Mouse (Mus musculus): ENCODE measurements at regions not wholly inside any gene's neighbourhood (a gene's known extent, or its start where the extent isn't known, plus 50 kb on each side); places are given as distances from the start of the nearest gene placed in this dataset.

DNA sequence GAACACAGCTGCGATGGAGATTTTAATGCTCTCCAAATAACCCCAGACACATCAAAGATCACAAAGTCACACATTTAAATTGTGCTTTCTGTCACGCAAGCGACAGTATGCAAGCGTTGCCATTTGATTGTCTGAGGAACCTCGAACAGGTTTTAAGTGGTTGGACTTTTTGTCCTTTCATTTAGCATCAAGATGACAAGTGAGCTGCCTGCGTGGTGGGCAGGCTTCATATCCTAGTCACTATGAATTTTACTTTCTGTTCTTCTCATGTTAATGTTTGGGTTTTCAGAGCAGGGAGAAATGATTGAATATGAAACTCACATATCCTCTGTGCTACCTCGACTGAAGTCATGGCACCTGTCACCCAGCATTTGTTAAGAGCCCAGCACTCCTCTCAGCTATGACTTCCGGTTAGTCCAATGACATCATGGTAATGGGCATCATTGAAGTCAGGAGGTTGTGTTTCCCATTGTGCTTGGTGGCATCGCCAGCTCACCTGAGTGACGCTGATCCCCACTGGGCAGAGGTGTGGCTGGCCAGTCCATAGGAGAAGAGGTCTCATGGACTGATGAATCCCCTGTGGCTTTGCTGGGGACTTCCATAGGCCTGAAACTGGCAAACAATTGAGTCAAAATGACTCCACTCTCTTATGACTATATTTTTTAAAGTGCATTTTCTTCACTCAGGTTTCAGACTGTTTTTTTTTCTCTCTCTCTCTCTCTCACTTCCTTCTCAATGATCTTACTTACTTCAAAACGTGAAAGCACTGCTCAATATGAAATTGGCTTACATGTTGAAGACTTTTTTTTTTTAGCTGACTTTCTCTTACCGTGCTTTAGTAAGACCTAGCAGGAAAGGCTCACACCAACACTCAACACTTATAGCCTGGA is 209.1 kb upstream of the Id2 start:
- DNase-seq (ENCODE audit: extremely low spot score in 1 of 2, low spot score in 2 of 2) = no peak
- intact Hi-C loops (cut with DNase I) = no loop called here

DNA sequence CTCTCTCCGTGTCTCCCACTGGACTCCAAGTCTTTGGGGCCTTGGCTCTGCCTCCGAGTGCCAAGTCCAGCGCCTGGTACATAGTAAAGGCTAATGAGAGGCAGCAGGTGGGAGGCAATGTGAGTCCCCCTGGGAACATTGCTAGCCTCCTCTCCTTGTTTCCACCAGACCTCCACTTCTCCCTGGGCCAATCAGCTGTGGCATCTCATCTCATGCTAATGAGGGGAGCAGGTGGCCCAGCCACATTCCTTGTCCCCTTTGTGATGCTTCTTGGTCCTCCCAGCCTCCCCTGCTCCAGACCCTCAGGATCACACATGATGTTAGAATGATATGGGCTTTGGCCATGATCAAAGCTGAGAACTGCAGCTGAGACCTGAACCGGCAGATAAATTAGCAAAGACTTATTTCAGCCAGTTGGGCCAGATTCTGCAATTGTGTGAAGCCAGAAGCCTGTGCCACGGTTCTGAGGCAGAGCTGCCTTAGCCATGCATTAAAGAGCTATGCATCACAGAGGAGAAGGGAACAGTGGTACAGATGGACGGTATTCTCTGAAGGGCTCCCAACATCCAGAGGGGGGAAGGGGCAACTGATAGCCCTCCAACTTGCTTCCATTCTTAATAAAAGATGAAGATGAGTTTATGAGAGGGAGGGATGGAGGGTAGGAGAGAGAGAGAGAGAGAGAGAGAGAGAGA is 208.0 kb upstream of the Id2 start:
- intact Hi-C loops (cut with DNase I) = no loop called here
- no peak for DNase-seq (ENCODE audit: extremely low spot score in 1 of 2, low spot score in 2 of 2)

DNA sequence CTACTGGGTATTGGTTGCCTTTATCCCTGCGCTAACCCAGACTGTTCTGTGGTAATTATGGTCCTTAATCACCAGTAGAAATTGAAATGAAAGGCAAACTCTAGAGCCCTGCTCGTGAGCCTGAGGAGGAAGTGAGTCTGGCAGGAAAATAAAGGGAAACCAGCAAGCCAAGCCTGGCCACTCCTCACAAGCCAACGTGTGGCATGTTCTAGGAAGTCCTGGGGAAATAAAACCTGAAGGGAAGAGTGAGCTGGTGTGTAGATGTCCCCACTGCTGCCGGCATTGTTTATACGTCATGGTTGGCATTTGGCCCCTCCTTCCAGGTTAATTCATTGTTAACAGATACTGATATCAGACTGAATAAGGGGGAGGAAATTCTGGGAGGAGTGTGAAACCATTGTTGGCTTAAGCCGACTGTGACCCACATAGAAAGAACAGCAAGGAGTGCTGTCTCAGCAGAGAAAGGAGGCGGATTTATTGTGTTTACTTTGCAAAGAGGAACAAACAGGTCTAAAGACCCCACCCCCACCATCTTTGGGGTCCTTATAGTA is 206.6 kb upstream of the Id2 start:
- no peak for DNase-seq (ENCODE audit: extremely low spot score in 1 of 2, low spot score in 2 of 2)
- intact Hi-C loops (cut with DNase I) = no loop called here

DNA sequence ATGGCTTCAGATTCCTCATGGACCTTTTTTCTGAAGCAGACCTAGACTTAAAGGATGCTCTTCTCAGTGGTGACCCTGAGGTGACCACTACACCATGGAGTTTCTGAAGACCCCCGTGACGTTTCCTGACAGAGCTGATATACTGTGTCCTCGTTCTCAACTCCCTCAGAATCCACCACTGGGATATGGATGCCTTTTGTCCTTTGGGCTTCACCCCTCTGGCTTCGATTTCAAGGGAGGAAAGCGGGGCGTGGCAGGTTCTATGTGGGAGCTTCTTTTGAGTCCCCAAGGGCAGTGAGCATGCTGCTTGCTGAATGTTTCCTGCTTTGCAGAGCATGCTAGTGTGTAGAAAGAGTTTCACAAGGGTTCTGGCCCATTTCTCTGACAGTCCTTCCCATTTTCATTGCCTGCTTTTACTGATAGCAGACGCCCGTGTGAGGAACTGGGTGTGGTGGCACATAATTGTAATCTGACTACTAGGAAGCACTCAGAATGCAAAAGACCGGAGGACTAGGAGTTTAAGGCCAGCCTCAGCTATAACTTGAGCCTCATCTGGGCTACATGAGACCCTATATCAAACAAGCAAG is 204.0 kb upstream of the Id2 start:
- DNase-seq (ENCODE audit: extremely low spot score in 1 of 2, low spot score in 2 of 2) = no peak
- intact Hi-C loops (cut with DNase I) = no loop called here

DNA sequence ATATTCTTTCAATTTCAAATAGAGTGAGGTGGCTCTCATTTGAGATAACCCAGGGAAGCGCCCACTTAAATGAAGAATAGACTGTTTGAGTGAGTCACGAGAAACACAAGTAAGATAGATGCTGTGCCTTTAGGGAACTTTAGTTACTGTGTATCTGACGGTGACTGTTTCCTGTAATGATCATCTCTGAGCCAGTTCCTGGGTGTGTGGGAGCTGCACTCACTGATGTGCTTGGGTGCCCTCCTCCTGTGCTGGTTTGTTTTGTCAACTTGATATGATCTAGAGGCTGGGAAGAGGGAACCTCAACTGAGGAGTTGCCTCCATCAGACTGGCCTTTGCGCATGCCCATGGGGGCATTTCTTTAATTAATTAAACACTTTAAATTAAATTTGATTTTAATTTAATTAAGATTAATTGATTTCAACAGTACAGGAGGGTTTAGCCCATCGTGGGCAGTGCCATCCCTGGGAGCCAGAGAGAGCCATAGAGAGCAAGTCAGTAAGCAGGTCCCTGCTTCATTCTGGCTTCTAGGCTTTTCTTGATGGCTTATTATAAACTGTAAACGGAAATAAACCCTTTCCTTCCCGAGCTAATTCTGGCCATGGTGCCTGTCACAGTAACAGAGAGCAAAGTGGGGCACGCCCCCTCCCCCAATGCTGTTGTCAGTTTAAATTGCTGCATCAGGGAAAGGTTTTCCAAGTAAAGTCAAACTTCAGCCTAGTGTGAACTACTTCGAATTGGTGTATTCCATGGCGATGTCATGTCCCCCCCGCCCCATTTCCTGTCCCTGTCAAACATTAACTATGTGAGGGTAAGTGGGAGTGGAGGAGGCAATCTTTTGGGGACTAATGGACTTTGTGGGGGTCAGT is 202.9 kb upstream of the Id2 start:
- DNase-seq (ENCODE audit: extremely low spot score in 1 of 2, low spot score in 2 of 2) = no peak
- intact Hi-C loops (cut with DNase I) = no loop called here

DNA sequence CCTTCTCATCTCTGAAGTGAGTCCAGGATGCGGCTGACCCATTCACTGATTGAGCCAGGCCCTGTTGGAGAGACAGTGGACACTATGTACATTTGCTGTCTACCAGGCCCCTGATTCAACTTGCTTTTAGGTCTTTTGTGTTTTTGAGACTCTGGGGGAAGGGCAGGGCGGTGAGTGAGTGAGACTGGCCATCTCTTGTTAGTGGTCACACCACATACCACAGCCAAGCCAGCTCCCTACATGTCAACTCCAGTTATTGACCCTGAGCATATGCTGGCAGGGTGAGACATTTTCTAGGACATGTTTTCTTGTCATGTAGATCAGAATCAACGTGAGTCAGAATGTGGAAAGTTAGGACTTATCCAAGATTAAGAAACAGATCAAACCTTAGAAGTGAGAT is 201.8 kb upstream of the Id2 start:
- intact Hi-C loops (cut with DNase I) = no loop called here
- DNase-seq (ENCODE audit: extremely low spot score in 1 of 2, low spot score in 2 of 2) = no peak

DNA sequence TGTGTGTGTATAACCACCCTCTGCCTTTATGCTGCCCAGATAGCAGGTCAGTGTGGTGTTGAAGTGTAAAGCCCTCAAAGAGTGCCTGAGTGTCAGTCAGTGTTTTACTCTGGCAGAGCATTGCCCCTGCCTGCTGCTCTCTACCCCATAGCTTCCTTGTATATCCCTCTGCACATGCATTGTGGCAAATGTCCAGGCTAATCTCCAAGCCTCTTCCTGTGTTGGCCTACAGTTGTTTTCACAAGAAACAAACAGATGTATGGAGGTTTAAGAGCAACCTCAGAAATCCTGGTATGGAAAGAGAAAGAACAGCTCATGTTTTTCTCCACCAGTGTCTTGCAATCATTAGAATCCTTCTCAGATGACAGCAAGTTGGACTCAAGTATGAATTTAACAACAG is 201.0 kb upstream of the Id2 start:
- DNase-seq (ENCODE audit: extremely low spot score in 1 of 2, low spot score in 2 of 2) = no peak
- intact Hi-C loops (cut with DNase I) = no loop called here

DNA sequence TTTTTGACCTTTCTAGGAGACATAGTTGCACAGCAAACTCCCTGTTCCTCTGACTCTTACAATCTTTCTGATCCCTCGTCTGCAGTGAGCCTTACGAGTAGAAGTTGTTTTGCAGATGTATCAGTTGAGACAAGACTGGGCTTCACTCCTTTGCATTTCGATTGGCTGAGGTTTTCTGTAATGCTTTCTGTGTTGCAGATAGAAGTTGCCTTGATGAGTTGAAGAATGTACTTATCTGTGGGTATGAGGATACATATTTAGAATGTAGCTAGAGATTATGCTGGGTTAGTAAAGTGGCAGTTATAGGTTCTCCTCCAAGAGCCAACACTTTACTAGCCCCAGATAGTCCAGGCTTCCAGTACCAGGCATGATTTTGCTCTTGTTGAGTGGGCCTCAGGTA is 199.7 kb upstream of the Id2 start:
- intact Hi-C loops (cut with DNase I) = no loop called here
- DNase-seq (ENCODE audit: extremely low spot score in 1 of 2, low spot score in 2 of 2) = no peak

DNA sequence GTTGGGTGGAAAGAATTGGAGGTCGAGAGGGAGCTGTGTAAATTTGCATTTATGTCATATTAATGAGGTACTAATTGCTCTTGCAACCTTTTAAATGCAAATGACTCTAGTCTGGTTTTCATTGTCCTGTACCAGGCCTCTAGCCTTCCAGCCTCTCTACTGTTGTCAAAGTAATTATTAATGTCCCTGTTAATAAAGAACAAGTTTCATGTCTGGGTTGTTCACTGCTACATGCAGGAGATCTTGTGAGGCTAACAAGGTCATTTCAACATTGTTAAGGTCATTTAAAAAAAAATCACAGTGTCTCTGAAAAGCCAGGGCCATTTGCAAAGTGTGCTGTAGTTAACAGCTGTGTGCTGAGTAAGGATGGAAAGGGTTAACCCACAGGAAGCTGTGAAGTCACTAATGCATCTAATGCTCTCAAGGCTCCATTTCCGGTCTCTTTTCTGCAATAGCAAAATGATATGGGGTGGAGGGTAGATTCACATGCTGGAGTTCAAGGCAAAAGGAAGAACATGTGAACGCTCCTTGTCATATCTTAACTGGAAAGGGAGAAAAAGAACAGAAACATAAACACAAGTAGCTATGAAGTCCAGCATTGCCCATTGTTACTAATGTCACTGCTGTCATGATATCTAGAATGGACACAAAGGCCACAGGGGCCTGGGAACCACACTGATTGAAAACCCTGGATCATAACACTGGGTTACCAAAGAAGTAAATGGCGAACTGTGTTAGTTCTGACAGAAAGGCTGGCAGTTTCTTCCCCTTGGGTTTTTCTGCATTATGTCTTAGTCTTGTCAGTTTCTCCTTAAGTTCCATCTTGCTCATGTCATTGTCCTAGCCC is 197.5 kb upstream of the Id2 start:
- no peak for DNase-seq (ENCODE audit: extremely low spot score in 1 of 2, low spot score in 2 of 2)
- intact Hi-C loops (cut with DNase I) = no loop called here

DNA sequence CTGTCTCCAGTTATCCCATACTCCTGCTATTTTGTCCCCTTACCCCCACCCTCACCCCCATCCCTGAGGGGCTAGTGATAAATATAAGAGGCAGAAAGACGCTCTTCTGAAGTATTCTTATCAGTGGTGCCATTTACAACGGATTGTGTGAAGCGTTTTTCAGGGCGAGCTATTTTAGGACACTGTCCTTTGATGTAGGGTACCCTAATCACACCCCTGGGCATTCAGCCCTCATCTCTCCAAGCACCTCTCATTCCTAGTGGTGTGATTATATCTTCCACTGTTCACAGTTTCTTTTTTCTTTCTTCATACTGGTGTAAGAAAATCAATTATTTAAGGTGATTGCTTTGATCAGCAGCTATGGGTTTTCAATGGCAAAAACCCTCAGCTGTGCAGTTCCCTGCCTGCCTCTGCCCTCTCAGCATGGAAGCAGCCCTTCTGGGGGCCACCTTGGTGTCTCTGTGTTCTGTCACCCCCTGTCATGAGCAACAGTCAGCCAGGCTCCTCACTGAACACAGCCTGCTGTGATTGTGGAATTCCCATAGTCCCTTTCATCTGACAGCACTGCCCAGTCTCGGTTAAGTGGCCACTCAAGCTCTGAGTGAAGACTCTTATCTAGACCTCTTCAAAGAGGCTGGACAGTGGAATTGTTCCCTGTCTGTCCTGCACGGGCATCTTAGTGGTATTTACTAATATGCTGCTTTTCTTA is 196.7 kb upstream of the Id2 start:
- intact Hi-C loops (cut with DNase I) = no loop called here
- no peak for DNase-seq (ENCODE audit: extremely low spot score in 1 of 2, low spot score in 2 of 2)

DNA sequence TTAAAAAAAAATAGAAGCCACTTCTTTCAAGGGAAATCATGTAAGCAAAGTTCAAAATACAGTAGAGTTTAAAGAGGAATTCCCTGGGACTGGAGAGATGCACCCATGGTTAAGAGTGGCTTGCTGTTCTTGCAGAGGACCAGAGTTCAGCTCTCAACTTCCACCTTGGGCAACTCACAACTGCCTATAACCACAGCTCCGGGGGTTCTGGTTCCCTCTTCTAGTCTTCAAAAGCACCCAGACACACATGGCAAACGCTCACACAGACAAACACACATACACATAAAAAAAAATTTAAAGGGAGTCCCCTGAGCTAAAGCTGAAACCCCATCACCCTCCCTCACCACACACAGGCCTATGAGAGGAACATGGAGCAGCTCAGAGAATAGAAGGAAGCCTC is 192.4 kb upstream of the Id2 start:
- DNase-seq (ENCODE audit: extremely low spot score in 1 of 2, low spot score in 2 of 2) = no peak
- intact Hi-C loops (cut with DNase I) = no loop called here

DNA sequence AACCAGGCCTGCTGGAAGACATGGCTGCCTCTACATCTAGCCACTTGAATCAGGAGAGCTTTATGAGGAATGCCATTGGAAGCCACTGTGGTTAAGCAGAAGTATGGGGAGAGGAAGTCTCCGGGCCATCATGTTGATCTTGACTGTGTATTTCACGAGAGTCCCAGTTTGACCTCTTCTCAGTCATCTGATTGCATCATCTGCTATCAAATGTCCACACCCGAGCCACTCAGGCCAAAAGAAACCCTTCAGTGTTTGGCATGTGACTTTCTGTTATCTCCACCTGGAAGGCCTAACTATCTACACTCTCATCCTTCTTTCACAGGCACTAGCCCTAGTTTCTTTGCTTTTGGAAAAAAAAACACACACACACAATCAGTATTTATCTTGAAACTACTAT is 186.9 kb upstream of the Id2 start:
- intact Hi-C loops (cut with DNase I) = no loop called here
- no peak for DNase-seq (ENCODE audit: extremely low spot score in 1 of 2, low spot score in 2 of 2)

DNA sequence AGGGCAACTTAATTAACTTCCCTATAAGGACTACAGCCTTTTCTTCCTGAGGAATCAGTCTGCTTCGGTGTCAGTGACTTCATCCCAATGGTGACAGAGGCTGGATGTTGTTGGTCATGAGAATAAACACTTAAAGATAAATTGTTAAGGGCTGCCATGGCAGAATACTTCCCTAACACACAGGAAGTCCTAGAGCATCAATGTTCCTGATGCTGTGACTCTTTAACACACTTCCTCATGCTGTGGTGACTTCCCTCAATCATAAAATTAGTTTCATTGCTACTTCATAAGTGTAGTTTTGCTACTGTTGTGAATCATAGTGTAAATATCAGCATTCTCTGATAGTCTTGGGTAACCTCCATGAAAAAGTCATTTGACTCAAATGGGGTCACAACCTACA is 184.5 kb upstream of the Id2 start:
- intact Hi-C loops (cut with DNase I) = no loop called here
- DNase-seq (ENCODE audit: extremely low spot score in 1 of 2, low spot score in 2 of 2) = no peak

DNA sequence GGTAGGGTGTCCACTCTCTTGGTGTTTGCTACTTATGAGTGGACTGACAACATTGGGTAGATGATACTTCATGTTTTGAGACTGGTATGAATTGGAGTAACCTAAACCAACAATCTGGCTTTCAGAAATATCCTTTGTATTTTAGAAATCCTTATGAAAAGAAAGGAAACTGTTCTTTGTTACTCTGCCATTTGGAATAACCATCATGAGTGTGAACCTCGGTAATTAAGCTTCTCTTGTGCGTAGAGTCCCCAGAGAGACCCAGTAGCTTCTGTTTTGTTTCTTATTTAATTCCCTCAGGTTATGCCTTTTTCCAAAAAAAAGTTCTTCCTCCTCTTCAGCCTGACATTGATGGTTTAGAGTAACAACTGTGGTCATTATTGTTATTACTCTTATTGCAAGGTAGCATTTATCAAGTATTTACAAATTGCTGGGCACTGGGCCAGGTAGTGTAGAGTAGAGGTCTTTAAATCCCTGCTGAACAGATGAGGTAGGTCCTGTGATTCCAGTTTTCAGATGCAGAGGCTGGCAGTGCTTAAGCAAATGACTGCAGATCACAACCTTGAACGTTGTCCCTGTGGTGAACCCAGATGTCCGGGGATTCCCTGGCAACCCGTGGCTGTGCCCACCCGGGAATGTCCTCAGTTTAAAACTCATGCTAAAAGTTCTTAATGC is 176.8 kb upstream of the Id2 start:
- intact Hi-C loops (cut with DNase I) = no loop called here
- DNase-seq (ENCODE audit: extremely low spot score in 1 of 2, low spot score in 2 of 2) = no peak

DNA sequence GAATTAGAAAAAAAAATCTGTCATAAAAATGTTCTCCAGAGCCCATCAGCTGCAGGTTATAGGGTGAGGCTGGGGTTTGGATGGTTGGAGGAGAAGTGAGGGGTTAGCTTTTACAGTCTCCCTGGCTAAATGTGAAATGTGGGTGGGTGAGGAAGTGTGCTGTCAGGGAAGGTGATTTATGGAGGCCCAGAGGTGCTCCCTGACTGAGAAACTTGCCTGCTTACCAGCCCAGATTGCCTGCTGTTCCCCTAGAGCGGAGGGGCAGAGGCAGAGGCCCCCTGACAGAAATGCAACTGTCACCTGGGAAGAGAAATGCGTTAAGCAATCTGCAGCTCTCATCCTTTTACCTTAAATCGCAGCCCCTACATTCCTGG is 175.8 kb upstream of the Id2 start:
- no peak for DNase-seq (ENCODE audit: extremely low spot score in 1 of 2, low spot score in 2 of 2)
- intact Hi-C loops (cut with DNase I) = no loop called here

DNA sequence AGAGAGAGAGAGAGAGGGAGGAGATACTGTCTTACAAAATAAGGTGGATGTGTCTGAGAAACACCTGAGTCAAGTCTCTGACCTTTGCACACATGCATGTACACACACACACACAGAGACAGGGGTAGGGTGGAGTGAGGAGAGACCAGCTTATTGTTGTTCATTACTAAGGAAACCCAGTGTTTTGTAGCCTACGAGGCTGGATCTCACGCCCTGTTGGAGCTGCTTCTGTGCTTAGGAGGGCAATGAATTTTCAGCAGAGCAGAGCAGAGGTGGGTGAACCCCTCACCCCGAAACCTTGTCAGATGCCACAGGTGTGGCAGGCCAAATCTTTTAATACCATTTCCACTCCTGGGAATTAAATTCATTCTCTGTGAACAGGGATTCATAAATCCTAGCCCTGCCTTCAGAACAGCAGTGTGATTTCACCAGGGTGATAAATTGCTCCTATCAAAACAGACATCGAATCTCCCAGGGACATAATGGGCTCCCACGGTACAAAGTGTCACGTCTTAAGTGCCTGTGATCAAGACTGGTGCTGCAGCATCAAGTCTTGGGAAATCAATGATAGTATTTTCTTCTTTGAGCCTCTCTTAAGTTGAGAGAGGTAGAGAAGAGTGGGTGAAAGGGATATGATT is 175.3 kb upstream of the Id2 start:
- DNase-seq (ENCODE audit: extremely low spot score in 1 of 2, low spot score in 2 of 2) = no peak
- intact Hi-C loops (cut with DNase I) = no loop called here

DNA sequence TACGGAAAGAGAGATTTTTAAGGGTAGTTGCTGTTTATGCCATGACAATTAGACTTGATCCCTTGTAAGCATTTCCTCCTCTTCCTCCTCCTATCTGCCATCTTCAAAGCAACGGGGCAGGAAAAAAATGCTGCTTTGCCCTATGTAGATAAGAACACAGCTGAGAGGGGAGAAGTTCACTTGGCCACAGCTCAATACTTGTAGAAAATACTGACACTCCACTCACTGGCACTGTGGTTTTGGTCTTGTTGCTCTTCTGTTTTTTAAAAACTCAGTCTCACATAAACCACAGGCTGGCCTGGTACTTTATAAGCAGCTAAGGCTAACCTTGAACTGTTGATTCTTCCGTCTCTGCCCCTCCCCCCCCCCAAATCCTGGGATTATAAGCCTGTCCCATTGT is 172.9 kb upstream of the Id2 start:
- DNase-seq (ENCODE audit: extremely low spot score in 1 of 2, low spot score in 2 of 2) = no peak
- intact Hi-C loops (cut with DNase I) = no loop called here
